Mouse (Mus musculus): ENCODE data around the gene Nek7. TPM values are rescaled to one million over a fixed set of nuclear protein-coding genes. Genes with fewer than 3 reads are reported as not detected.

Nek7 gene
- total RNA-seq, 2 experiments from 2014 or later = 57.2 to 57.5 TPM

DNA sequence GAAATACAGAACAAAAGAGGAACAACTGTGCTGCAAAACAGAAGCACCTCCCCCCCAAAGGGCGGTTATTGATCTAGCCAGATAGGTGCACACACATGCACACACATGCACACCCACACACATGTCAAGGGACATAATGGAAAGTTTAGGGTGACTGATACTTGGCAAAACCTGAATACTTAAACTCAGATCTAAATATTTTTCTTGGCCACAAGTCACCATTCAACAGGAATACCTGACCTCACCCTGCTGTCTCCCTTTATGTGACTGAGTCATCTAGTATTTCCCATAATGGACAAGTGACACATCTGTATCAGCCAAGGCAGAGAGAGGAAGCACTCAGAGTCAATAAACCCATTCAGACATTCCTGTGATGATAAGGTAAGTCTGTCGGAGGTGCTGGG lies 48.9 kb downstream of the Nek7 start:
- DNase-seq = no peak

DNA sequence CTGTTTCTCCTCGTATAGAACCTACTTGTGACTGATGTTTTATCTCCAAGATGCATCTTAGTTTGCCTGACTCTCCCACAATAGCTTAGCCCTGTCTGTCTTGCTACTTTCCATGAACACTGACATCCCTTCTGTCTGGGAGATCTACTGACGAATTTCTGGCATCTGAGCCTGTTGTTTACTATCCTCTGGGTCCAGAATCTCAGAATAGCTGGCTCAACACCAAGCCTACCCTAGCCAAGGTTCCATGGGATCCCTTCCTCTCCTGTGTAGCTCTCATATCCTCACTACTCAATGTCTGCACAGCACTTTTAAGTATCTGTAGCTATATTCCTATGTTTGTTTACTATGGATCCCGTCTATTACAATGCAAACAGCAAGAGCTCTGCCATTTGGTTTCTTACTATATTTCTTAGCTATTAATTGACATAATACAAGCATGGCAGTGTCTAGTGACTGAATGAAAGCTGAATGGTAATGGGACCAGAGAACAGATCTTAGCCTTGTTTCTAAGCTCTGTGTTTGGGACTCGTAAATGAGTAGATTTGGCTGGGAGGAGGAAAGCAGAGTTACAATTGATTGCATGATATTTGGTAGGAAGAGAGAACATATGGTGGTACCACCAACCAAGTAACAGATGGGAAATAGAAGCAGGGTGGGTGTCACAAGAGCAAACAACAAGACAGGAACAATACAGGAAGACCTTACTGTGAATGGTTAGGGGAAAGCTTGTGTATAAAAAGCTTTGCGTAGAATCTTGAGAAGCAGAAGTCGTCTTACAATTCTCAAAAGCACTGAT lies 51.3 kb downstream of the Nek7 start:
- DNase-seq = no peak

DNA sequence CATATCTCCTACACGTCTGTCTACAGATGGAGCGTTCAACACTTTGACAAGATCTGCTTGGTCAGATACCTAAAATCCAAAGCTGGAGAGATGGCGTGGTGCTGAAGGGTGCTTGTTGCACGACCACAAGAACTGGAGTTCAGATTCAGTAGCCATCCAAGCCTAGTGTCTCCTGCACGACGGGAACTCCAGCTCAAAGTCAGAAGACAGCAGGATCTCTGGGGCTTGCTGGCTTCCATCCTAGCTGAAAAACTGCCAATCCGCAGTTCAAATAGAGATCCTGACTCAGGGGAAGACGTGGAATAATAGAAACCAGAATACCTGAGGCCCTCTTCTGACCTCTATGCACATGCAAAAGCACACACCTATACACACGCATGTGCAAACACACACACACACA lies 52.0 kb downstream of the Nek7 start:
- no peak for DNase-seq

DNA sequence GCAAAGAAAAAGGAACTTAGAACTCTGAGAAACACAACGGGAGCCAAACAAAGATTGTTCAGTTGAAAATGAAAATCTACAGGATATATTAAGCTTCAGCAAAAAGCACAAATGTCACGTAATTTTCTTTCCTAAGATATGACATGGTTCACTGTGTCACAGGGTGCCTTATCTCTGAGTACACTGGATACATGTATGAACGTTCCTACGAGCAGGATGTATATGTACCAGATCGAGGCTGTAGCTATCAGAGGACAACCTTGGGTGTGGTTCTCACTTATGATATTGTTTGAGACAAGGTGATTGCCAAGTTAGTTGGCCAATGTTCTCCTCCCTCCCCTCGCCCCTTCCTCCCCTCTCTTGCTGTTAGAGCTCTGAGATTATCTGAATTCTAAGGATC lies 55.3 kb downstream of the Nek7 start:
- DNase-seq = no peak

DNA sequence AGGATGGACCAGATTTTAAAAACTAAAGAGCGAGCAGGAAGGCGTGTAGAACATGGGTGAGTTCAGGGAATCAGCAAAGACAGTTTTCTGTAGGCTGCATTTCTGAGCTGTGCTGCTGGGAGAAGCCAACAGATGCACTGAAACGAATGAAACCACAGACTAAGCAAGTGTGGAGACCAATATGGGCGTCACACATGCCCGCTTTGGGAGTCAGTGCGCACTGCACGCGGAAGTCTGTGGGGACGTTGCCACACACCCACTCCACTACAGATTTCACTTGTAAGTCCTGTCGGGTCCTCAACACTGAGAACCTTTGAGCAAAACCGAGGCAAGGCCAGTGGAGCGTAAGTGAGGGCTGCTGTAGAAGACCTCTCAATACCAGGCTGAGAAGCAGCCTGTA lies 59.2 kb downstream of the Nek7 start:
- DNase-seq = no peak

DNA sequence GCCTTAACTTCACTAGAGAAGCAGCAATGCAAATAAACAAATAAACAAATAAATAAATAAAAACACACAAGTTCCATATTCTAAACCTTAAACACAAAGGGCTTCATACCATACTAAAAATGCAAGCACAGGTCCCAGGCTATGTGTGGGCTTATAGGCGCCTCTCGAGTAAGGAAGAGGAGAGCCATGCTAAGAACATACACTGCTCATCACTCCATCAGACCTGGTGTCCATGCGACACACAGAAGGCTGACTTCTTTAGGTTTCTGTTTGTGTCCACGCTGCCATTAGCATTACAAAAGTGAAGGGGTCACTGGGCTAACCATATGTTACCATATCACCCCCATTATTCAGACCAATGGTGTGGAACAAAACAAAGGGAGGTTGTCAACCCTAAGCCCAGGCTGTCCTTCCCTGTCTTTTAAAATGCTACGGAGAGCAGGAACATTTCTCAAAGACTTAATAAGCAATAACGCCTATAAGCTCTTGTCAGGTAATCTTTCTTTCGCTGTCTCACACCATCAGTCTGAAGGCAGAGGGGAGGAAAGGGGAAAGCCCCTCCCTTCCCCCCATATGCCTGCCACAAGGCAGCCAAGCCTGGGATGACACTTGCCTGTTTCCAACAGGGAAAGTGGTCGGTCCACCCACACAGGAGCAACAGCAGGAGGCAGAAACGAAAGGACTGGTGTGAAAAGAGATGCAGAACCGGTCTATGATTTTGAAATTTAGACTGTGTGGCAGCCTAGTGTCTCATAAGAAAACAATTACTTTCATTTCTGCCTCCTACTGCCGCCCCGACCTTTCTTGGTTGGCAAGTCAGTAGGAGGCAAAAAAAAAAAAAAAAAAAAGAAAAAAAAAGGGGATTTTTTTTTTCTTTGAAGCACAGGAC lies 60.5 kb downstream of the Nek7 start:
- no peak for DNase-seq

DNA sequence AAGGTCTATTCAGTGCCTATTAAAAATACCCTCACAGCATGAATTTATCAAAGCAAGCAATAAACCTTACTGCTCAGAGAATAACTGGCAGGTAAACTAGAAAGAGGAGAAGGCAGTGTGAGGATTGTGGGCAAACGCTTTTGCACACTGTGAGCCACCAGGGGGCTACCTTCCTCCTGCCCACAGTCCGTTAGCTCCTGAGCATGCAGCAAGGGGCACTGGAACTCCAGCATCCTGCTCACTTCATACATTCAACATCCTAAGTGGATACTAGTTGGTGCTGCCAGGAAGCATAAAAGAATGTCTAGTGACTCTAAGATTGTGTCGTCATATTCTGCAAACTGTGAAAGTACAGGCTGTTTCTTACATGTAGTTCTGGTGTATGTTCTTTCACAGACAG lies 61.6 kb downstream of the Nek7 start:
- DNase-seq = no peak

DNA sequence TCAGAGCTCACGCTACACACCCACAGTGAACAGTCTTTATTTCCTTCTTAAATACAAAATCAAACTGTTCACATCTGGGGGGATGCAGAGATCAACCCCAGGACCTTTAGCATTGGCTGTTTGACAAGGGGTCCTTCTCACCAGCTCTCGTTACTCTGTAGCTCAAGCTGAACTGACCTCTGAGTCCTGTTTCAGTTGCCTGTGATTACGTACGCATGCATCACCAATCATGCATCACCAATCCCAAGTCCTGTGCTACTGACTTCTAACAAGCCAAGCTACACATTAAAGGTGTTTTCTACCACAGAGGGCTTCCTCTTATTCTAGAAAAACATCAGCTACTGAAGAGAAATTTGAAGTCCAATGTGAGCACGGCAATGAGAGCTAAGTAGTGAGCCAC lies 65.0 kb downstream of the Nek7 start:
- DNase-seq = no peak

DNA sequence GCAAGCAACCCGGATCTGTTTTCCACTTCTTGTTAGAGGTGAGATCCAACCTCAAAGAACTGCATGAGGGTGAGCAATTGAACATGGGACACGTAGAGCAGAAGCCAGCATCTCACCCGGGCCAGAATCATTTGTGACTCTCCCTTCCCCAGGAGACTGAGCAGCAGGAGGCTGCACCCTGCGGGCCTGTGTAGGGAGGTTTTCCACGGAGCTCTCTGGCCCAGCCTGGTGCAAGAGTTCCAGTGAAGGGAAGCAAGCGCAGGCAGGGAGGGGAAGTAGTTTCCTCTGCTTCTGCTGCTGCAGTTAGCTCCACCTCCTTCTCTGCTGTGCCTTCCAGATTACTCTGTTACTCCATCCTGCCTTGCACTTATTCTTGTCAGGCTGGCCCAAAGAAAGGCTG lies 69.8 kb downstream of the Nek7 start:
- peak; percentile 29 for DNase-seq

DNA sequence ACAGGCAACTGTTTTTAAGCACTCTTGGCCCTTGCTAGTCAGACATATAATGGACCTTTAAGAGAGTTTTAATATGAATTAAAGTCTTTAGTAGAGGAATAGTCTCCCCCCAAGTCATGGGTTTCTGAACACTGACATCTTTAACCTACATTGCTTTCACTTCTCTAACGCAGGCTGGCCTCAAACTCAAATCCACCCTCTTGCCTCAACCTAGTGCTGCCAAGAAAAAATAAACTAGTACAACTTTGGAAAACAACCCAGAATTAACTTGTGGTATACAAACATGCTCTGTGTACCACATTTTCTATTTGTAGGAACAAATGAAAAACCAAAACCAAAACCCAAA lies 77.8 kb downstream of the Nek7 start:
- no peak for DNase-seq

DNA sequence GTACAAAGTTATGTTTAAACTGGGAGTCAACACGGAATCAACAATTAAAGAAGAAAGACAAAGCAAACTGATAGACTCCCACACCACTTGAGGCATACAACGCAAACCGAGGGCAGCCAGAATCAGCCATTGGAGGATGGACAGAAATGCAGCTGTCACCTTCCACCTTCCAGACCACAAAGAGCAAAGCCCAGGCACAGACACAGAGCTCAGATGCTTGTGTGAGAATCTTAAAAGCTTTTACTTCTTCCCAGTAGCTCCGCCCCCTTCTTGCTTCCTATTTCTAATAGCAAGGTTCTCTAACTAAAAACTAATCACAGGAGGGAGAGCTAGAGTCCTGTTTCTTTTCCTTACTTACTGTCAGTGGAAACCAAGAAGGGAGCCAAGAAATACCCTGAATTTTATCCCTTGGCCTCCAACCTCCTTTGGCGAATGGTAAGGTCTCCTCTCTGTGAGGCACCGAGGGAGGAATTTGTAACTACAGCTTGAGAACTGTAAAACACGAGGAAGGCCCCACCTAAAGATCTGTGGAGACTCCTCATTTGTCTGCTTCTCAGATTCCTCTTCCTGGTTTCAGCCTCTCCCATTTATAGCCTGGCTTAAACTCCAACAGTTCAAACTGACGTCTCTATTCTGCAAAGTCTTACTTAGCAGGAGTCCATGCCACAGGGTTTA lies 78.3 kb downstream of the Nek7 start:
- DNase-seq = no peak

DNA sequence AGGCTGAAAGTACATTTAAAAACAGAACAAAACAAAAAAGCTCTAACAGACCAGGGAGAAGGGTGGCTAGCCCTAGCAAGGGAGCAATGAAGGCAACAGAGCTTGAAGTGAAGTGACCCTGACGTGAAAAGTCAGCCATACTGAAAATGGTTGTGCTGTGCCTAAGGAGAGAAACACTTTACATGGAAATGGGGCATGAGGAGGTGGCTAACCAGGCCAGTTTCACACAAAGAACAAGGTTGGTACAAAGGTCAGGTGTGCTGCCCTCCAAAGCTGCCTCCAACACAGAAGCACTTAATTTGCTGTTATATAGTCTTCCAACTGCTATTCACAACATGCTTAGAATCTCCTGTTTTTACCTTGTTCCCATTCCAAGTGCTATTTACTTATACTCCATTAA lies 80.2 kb downstream of the Nek7 start:
- no peak for DNase-seq

DNA sequence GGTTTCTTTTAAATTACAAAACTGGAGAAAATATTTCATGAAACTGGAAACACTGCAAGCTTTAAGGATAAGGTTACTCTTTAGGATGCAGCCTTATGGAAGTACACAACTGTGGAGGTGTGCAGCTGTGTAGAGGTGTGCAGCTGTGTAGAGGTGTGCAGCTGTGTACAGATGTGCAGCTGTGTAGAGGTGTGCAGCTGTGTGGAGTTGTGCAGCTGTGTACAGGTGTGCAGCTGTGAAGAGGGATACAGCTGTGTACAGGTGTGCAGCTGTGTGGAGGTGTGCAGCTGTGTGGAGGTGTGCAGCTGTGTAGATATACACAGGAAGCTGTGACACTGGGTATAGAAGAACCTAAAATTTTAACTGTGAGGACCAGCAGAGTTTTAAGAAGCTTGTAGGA lies 81.7 kb downstream of the Nek7 start:
- DNase-seq = no peak

DNA sequence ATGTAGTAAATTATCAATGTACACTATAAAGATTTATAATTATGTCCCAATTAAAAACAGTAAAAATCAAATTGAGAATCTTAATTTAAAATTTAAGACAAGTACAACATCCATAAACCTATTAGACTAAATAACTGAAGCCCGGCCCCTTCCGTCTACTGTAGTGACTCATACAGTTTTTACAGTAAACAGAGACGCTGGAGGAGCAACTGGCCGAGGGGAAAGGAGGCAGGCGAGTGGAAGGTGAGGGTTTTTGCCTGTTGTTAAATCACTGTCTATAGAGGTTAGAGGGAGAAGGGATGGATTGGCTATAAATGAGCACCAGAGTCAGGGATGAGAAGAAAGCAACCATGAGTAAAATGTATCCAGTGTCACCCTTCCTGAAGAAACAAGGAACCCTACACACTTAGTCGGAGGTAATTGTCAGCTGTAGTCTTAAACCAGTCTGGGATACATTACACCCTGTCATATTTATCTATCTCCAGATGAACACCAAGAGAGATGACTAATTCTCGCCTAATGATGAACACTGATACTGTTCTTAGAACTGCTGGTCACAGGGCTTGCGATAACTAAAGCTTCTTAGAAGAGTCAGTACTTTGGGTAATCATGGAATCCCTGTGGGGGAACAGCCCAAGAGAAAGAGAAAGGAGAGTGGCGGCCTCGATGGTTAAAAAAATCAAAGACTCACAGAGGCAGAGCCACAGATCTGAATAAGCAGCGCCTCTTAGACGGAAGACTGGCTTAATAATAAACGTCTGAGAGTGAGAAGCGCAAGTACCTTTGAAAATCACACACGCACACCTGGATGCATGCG lies 84.0 kb downstream of the Nek7 start:
- no peak for DNase-seq

DNA sequence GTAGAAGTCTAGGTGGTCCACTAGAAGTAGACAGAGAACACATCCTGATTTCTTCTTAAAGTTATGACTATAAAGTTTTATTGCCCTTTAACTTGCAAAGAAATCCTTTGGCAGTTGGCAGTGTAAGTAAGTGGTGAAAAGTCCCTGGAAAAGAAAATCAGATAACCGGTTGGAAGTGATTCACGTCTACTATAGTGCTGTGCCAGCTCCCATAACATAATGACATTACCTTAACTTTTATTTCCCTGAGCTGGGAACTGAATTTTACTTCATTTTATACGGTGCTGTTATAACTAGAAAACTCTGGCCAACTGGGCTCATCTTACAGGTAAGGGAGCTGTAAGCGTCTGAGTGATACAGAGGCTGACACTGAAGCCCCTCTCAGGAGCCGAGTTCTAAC lies 89.3 kb downstream of the Nek7 start:
- DNase-seq = no peak

DNA sequence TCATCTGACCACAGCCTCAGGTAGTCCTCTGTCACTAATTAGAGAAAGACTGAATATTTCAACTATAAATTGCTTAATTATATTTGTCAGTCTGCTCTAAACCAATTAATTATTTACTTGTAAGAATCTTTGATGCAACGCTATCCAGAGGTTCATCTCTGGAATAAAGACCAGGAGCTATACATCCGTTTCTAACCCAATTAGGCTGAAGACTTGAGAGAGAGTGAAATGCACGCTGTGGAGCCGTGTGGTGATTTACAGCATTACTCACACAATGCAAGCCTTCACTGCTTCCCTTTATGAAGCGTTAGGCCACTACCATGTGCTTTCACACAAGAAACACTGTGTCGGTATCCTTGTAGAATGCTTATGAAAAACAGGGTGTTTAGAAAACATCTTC lies 96.0 kb downstream of the Nek7 start:
- no peak for DNase-seq

DNA sequence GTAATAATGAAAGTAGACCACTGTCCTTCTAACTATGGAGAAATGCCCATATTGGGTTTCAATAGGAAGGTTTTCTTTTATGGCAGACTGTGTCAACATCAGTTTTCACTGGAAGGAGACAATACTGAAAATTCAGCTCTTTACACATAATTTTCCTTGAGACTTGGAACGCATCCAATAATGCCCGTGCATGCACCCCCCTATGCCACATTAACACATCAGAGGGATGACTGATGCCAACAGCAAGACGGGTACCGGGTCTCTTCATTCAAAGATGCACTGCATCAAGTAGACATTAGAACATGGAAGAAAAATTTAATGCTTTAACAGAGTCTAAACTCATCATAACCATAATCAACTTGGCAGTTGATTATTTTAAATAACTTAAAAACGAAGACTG lies 101.7 kb downstream of the Nek7 start:
- no peak for DNase-seq

DNA sequence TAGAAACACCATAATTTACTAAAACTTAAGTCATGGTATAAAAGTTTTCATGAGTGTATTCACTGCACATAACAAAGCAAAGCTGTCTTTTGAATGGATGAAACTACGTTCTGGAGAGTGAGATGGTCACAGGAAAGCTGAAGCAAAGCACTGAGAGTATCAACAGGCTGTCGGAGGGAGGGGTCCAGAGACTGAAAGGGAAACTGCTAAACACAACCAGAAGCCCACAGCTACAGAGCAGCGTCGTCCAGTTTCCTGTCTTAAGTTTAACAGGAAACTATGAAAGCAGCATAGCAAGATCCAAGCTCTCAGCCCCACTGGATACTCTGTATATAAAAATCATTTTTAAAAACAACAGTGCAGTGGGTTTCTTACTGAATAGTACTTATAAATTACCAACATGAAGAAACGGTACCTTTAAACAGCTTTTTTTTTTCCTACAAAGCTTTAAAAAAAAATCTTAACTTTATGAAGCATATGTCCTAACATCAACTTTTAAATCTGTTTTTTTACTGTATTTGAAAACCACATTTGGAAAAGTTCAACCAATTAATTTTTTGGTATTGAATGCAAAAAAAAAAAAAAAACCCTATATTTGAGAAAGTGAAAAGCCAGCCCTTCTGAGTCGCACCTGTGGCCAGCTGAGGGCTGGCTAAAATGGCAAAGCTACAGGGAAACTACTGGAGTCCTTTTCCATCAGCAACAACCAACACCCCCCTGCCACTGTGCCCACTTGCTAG lies 102.4 kb downstream of the Nek7 start:
- no peak for DNase-seq

DNA sequence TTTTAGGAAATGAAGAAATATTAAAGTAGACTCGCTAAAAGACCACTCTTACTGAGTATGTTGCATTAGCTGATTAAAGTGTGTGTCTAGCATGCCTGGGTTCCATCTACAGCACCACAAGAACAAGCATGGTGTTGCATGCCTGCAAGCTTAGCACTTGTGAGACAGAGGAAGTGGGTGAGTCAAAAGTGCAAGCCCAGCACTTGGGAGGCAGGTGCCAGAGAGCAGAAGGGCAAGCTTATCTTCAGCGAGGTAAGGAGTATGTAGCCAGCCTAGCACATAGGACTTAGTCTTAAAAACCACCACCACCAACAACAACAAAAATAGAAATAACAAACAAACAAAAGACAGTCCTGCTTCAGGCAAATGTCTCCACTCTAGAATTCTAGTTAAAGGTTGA lies 103.0 kb downstream of the Nek7 start:
- no peak for DNase-seq

DNA sequence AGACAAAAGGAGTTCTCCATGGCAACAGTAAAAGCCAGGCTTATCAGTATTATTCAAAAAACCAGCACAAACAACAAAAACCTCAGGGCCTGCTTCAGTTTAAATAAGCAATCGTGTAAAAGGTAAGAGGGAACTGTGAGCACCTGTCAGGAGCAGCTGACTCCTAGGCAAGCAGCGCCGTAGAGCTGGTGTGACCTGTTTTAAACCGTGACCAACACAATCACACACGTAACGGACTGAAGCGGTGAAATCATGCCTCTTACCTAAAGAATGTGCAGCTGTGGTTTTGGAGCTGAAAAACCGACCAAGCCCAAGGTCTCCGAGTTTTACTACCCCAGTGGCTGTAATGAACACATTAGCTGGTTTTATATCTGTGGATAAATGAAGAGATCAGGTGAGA lies 104.6 kb downstream of the Nek7 start:
- no peak for DNase-seq

DNA sequence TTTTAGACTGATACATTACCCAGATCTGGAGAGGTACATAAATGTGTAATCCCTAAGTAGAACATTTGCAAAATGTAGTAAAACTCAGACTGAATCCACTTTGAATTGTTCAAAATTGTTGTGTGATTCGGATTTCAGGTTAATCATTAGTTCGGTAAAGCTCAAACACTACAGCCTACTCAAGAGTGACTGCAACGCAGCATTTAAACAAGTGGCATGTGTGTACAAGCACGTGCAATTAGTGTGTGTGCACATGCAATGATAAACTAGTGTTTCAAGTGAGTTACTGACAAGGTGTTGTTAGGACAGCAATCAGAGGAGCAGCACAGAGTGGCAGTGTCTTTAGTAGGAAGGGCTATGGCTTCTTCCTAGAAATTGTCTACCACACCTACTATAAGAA lies 106.0 kb downstream of the Nek7 start:
- no peak for DNase-seq

DNA sequence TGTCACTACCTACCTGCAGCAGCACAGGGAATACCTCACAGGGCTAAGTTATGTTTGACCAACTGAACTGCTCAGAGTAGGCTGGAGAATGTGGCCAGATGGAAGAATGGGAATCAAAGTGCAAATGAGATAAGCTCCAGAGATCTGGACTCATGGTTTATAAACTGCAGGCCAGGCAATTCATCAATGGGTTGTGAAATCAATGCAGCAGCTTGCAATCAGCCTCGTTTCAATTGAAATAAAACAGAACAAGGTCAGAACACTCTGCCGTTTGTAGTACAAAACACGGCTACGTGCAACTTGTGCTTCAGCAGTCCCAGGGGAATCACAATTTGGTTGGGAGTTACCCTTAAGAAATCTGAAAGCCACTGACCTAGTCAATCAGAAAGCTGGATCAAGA lies 109.4 kb downstream of the Nek7 start:
- DNase-seq = no peak
